Mouse (Mus musculus) heart, embryonic 14.5 days (tissue): Measurements from ENCODE around the gene Ap4b1. TPM values are rescaled to one million over a fixed set of nuclear protein-coding genes. Genes with fewer than 3 reads are reported as not detected.

Experiments used
- ATAC-seq: fragments of 200-750 bp; cut with Nextera tagmentation; 2 replicates; pipeline ENCODE4 v1.8.0; 2017; ENCODE audit warnings: low read depth, moderate TSS enrichment; ENCODE audit not compliant: insufficient number of reproducible peaks, insufficient read depth, low FRiP score
- H3K27ac ChIP-seq, 2 experiments: fragments of 200-500 bp in 1 of 2; fragments of 300-500 bp in 1 of 2; sonication (generic) in 1 of 2; replicated peaks in 1 of 2; 2 replicates each; pipeline ENCODE4 v1.5.1; 2012 to 2014; ENCODE audit warnings: low read depth in 2 of 2, low read length in 2 of 2, control low read depth in 1 of 2, mild to moderate bottlenecking in 1 of 2, mixed read lengths in 1 of 2; ENCODE audit not compliant: control insufficient read depth in 1 of 2, insufficient read depth in 1 of 2
- H3K27me3 ChIP-seq: fragments of 300-500 bp; sonication (generic); 2 replicates; pipeline ENCODE4 v1.6.1; 2014; ENCODE audit warnings: mild to moderate bottlenecking, low read length, control low read depth; ENCODE audit not compliant: control insufficient read depth, insufficient read depth
- H3K36me3 ChIP-seq: fragments of 300-500 bp; sonication (generic); 2 replicates; pipeline ENCODE4 v1.6.1; 2014; ENCODE audit warnings: mild to moderate bottlenecking, control low read depth, low read length, mixed read lengths; ENCODE audit not compliant: control insufficient read depth, insufficient read depth
- H3K4me1 ChIP-seq, 2 experiments: fragments of 200-500 bp in 1 of 2; fragments of 300-500 bp in 1 of 2; sonication (generic) in 1 of 2; 2 replicates each; pipeline ENCODE4 v1.6.1; 2012 to 2014; ENCODE audit warnings: low read length in 2 of 2, control low read depth in 1 of 2, mixed read lengths in 1 of 2; ENCODE audit not compliant: control insufficient read depth in 2 of 2, insufficient read depth in 2 of 2
- H3K4me2 ChIP-seq: fragments of 300-500 bp; sonication (generic); 2 replicates; pipeline ENCODE4 v1.6.1; 2014; ENCODE audit warnings: mild to moderate bottlenecking, low read length
- H3K4me3 ChIP-seq, 2 experiments: fragments of 200-500 bp in 1 of 2; fragments of 300-500 bp in 1 of 2; sonication (generic) in 1 of 2; 2 replicates each; pipeline ENCODE4 v1.5.1; 2012 to 2014; ENCODE audit warnings: low read length in 2 of 2, mild to moderate bottlenecking in 2 of 2, control low read depth in 1 of 2, low read depth in 1 of 2, moderate library complexity in 1 of 2; ENCODE audit not compliant: control insufficient read depth in 1 of 2, insufficient read depth in 1 of 2
- H3K9ac ChIP-seq: fragments of 300-500 bp; sonication (generic); 2 replicates; pipeline ENCODE4 v1.6.1; 2014; ENCODE audit warnings: mild to moderate bottlenecking, low read length
- H3K9me3 ChIP-seq: fragments of 300-500 bp; sonication (generic); 2 replicates; pipeline ENCODE4 v1.6.1; 2016; ENCODE audit warnings: low read length, control low read depth; ENCODE audit not compliant: control insufficient read depth
- WGBS: fragments of 180-500 bp; shearing (Covaris S2); extraction: QIAGEN DNeasy Blood & Tissue Kit; methylation state at CpG from one replicate; pipeline ENCODE4 v1.1.7; 2014; 5-methylcytosine and 5-hydroxymethylcytosine counted together
- polyA plus RNA-seq: library from polyadenylated mRNA; unstranded; fragments of >200 nt; fragmentation: Nextera tagmentation; extraction: Ambion mirVana; gene quantifications from 2 replicates; pipeline ENCODE4 v1.2.1, GENCODE M21; 2014

Gene Ap4b1
- polyA plus RNA-seq: 16.6 and 18.9 TPM in 2 replicates

DNA sequence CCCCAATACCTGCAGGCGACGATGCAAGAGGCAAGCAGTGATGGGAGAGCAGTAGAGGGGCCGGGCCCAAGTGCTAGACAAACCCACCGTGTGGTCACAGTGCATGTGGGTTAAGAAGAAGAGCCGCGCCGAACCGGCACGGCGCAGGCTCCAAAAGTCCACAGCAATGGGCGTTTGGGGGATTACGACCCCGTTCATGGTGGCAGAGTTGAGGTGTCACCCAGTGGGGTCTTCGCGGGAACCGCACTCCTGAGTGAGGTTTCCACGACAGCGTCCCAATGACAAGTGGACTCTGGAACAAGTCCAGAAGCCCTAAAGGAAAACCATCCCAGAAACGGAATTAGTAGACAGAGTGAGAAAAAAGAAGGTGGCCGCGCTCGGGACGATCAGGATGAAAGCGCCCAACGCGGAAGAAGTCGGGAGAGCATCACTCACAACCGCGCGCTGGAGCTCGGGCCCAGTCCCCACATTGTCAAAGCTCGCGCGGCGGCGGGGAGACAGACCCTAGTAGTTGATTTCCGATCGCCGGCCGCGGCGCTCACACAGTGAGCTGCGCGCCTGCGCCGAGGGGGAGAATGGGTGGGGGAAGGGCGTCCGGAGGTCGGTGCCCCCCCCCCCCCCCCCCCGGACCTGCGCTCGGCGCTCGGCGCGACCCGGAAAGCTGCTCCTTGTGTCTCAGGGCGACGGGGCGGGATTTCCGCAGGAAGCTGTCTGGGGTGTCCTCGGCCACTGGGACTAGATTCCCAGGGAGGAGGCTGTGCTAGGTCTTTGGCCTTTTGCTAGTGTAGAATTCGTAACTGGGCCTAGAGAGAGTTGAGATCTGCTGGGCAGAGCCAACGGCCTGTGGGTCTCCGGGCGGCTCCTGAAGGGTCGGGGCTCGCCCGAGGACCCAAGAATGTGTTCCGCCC is at the start of gene Ap4b1, which contains the start of the genes Dclre1b and Gm43064:
Ap4b1 (plus strand) TSS at position 630 of the 908 bp plus-strand sequence.
Dclre1b (minus strand) TSS at position 554 of the 908 bp plus-strand sequence.
Gm43064 (plus strand) TSS at position 683 of the 908 bp plus-strand sequence.
- peak within 1 kb of the TSS; percentile 88 for H3K4me2 ChIP-seq
- H3K9me3 ChIP-seq: no peaks in the 10 kb centered on the region
- peak within 1 kb of the TSS; percentile 84 for H3K9ac ChIP-seq
- H3K4me1 ChIP-seq: peaks cover 0 to 11% of the 10 kb centered on the region in 2 experiments; a peak in 3 of 4 replicates
- H3K27ac ChIP-seq: peak within 1 kb of the TSS; percentile 88 to 89
- peaks cover 42% of the 10 kb centered on the region for H3K36me3 ChIP-seq
- WGBS: under 1% methylated on average over 58 of the region's 70 CpGs
- no peaks in the 10 kb centered on the region for H3K27me3 ChIP-seq
- peak; percentile 95 for ATAC-seq
- H3K4me3 ChIP-seq: peak within 1 kb of the TSS; percentile 77 to 79

DNA sequence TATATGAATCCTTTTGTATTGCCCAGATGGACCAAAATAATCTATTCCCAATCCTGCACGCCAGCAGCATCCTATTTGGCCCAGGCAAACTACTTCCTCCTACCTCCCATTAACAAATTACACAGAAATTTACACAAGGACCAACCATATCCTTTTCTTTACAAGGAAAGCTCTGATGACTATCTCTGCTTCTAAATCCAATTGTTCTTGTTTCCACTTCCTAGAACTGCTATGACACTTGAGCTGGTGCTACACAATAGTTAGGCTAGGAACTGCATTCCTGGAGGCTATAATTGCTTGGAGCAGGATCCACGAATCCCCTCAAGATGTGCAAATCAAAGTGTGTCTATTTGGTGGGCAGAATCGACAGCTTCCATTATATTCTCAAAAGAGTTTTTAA is 42.5 kb upstream of the Ap4b1 start:
- ATAC-seq: no peak
- 69% methylated on average over 3 of the region's 3 CpGs for WGBS
- Histone ChIP-seq H3K4me1 (peaks cover 2 to 13% of the 10 kb centered on the region in 2 experiments; a peak in 3 of 4 replicates), H3K27me3 (no peaks in the 10 kb centered on the region), H3K27ac (no peak overlapping the region), H3K9ac (no peak overlapping the region), H3K9me3 (no peaks in the 10 kb centered on the region), H3K4me3 (no peak overlapping the region), H3K36me3 (peaks cover 57% of the 10 kb centered on the region), H3K4me2 (no peak overlapping the region)

DNA sequence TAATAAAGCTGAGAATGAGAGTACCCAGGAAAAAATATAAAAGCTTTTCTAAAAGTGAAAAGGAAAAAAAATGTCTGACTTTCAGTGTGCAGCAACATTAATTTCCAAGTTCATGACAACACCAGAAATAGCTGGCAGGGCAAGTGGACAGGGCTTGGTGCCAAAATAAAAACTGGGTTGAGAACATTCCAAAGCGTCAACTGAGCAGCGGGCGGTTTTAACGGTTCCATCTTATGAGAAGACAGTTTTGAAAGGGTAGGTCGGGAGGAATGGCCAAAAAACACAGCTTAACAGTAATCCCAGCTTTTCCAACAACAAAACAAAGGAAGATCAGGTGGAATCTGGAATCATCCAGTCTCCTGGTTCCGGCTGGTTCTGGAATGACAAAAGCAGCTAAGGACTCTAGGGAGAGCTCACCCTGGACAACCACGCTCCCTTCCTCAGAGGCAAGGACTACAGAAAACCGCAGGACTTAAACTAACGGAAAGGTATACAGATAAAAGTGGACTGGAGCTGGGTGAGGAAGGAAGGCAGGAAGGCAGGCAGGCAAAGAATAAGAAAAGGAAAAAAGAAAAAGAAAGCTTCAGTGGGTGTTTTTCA is 37.7 kb upstream of the Ap4b1 start:
- peaks cover 41% of the 10 kb centered on the region for H3K36me3 ChIP-seq
- H3K9ac ChIP-seq: peak overlapping the region; percentile 61
- WGBS: 18% methylated on average over 9 of the region's 9 CpGs
- H3K4me2 ChIP-seq: peak overlapping the region; percentile 60
- no peak overlapping the region; a peak in 1 of 4 replicates for H3K4me3 ChIP-seq
- peak overlapping the region; percentile 66 to 95 for H3K27ac ChIP-seq
- peaks cover 10 to 29% of the 10 kb centered on the region in 2 experiments for H3K4me1 ChIP-seq
- no peaks in the 10 kb centered on the region for H3K9me3 ChIP-seq
- peak; percentile 36; the same call in 1 of the 2 replicates for ATAC-seq
- H3K27me3 ChIP-seq: no peaks in the 10 kb centered on the region

DNA sequence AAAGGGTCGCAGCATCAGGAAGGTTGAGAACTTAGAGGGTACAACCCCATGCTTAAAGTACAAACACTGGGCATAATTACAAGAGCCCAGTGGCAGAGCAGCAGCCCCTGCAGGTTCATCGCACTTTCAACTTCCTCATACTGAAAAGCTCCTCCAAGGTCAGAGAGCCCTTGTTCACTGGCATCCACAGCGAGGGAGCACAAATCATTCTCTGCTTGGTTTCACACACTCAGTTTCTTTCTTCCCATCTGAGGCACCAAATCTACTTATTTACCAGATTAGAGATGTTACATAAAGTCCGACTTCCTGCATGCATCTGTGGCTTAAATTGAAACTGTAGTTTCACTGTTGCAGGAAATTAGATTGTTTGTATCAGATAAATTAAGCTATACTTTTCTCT is 36.5 kb upstream of the Ap4b1 start:
- Histone ChIP-seq H3K27me3 (no peaks in the 10 kb centered on the region), H3K4me3 (no peak overlapping the region), H3K4me2 (no peak overlapping the region), H3K36me3 (peaks cover 47% of the 10 kb centered on the region), H3K27ac (peak overlapping the region; percentile 23 to 95), H3K9ac (peak overlapping the region; percentile 60), H3K4me1 (peaks cover 10 to 29% of the 10 kb centered on the region in 2 experiments), H3K9me3 (no peaks in the 10 kb centered on the region)
- no peak for ATAC-seq
- 47% methylated on average over 4 of the region's 4 CpGs for WGBS

DNA sequence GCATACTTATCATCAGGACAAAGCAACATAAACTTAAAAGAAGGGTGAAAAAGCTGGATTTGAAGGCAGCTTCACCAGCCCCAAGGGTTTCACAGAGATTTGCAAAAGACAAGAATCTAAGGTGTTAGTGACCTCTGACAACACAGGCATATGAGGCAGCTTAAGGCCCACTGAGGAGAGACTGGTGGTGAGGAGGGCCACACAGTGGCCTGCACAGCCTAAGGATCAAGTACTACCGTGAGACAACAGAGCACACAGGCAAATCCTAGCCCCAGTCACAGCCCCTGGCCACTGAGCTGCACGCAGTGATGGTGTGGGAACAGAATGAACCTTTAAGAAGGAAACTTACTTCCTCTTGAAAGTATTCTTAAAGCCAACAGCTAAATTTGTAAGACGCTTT is 35.8 kb upstream of the Ap4b1 start:
- H3K4me1 ChIP-seq: peaks cover 10 to 29% of the 10 kb centered on the region in 2 experiments
- H3K4me2 ChIP-seq: no peak overlapping the region
- no peaks in the 10 kb centered on the region for H3K9me3 ChIP-seq
- peak overlapping the region; percentile 71 to 95 for H3K27ac ChIP-seq
- H3K36me3 ChIP-seq: peaks cover 46% of the 10 kb centered on the region
- no peak for ATAC-seq
- WGBS: 80% methylated on average over 3 of the region's 3 CpGs
- H3K27me3 ChIP-seq: no peaks in the 10 kb centered on the region
- H3K4me3 ChIP-seq: no peak overlapping the region
- peak overlapping the region; percentile 60; the same call in 1 of the 2 replicates for H3K9ac ChIP-seq

DNA sequence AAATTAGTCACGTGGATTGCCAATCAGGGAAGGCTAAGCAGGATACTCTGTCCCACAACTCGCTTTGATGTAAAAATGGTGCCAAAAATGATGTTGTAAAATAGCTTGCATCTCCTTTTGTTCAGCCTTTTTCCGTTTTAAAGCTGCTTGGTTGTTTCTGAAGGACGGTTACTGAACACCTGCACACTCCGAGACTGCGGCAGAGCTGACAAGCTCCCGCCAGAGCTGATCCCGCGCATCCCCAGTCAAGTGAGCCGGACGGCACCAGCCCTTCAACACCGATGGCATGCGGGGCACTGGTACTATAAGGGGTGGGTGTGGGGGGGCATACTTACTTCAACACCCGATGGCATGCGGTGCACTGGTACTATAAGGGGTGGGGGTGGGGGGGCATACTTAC is 35.3 kb upstream of the Ap4b1 start:
- Histone ChIP-seq H3K27ac (peak overlapping the region in 1 of 2 experiments; percentile 95; a peak in 1 of 4 replicates), H3K9ac (no peak overlapping the region), H3K4me2 (no peak overlapping the region), H3K27me3 (no peaks in the 10 kb centered on the region), H3K4me3 (no peak overlapping the region), H3K36me3 (peaks cover 42% of the 10 kb centered on the region), H3K9me3 (no peaks in the 10 kb centered on the region), H3K4me1 (peaks cover 10 to 34% of the 10 kb centered on the region in 2 experiments)
- ATAC-seq: no peak
- 75% methylated on average over 15 of the region's 15 CpGs for WGBS

DNA sequence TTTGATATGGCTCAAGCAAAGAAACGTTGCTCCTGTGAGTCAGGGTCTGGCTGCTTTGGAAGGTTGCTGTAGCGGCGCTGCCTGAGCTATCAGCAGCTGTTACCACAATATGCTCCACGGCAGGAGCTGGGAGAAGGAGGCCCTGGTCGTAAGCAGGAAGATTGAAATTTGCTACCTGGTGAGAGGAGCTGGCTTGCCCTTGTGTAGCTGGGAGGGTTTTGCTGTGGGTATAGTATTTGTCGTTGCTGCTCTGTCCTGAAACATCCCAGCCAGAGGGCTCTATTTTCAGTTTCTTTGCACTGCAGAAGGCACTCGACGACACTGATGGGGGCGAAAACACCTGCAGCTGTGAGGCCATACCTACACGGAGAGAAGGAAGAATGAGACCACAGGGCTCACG is 31.4 kb upstream of the Ap4b1 start:
- no peak overlapping the region for H3K9ac ChIP-seq
- H3K4me3 ChIP-seq: no peak overlapping the region
- no peaks in the 10 kb centered on the region for H3K27me3 ChIP-seq
- ATAC-seq: no peak
- H3K36me3 ChIP-seq: peaks cover 33% of the 10 kb centered on the region
- no peak overlapping the region for H3K4me2 ChIP-seq
- no peaks in the 10 kb centered on the region for H3K9me3 ChIP-seq
- WGBS: 76% methylated on average over 11 of the region's 11 CpGs
- no peak overlapping the region for H3K27ac ChIP-seq
- H3K4me1 ChIP-seq: peaks cover 4 to 19% of the 10 kb centered on the region in 2 experiments
